Mouse (Mus musculus) hindbrain, embryonic 12.5 days (tissue): ENCODE results near the gene Bpifb5. TPM values are rescaled to one million over a fixed set of nuclear protein-coding genes. Genes with fewer than 3 reads are reported as not detected.
"Not testable (repeated sequence)": the region's sequence is repeated elsewhere in the genome, so short reads cannot be mapped to it uniquely, and the experiment has no call there.

ENCODE experiments used
- ATAC-seq: fragments of 200-750 bp; cut with Nextera tagmentation; 2 replicates; pipeline ENCODE4 v1.8.0; 2017; ENCODE audit warnings: moderate TSS enrichment; ENCODE audit not compliant: low FRiP score
- H3K27ac ChIP-seq: fragments of 300-500 bp; sonication (generic); 2 replicates; pipeline ENCODE4 v1.5.1; 2016; ENCODE audit warnings: mild to moderate bottlenecking
- H3K27me3 ChIP-seq: fragments of 300-500 bp; sonication (generic); 2 replicates; pipeline ENCODE4 v1.6.1; 2016; ENCODE audit warnings: mild to moderate bottlenecking
- H3K36me3 ChIP-seq: fragments of 300-500 bp; sonication (generic); 2 replicates; pipeline ENCODE4 v1.6.1; 2016; ENCODE audit warnings: mild to moderate bottlenecking
- H3K4me1 ChIP-seq: fragments of 300-500 bp; sonication (generic); 2 replicates; pipeline ENCODE4 v1.6.1; 2016
- H3K4me2 ChIP-seq: fragments of 300-500 bp; sonication (generic); replicated peaks from 2 replicates; pipeline ENCODE4 v1.6.1; 2016; ENCODE audit warnings: mild to moderate bottlenecking
- H3K4me3 ChIP-seq: fragments of 300-500 bp; sonication (generic); 2 replicates; pipeline ENCODE4 v1.5.1; 2016; ENCODE audit warnings: mild to moderate bottlenecking
- H3K9ac ChIP-seq: fragments of 300-500 bp; sonication (generic); 2 replicates; pipeline ENCODE4 v1.6.1; 2016; ENCODE audit warnings: mild to moderate bottlenecking, moderate library complexity
- H3K9me3 ChIP-seq: fragments of 300-500 bp; sonication (generic); replicated peaks from 2 replicates; pipeline ENCODE4 v1.6.1; 2016; ENCODE audit warnings: mild to moderate bottlenecking
- WGBS: fragments of 180-500 bp; shearing (Covaris S2); methylation state at CpG from one replicate; pipeline ENCODE4 v1.1.7; 2016; 5-methylcytosine and 5-hydroxymethylcytosine counted together
- polyA plus RNA-seq: library from polyadenylated mRNA; unstranded; fragments of >200 nt; fragmentation: Nextera tagmentation; extraction: Ambion mirVana; gene quantifications from 2 replicates; pipeline ENCODE4 v1.2.1, GENCODE M21; 2016

Bpifb5 gene
- polyA plus RNA-seq, 1 experiment from 2014 or later = 0.30 TPM

GRCm38 (mm10) chr2:154243356-154244036, 20.0 kb downstream of the Bpifb5 start:
- Histone ChIP-seq H3K9ac (no peak overlapping the region), H3K36me3 (no peaks in the 10 kb centered on the region), H3K27ac (no peak overlapping the region), H3K9me3 (no peaks in the 10 kb centered on the region), H3K4me2 (no peak overlapping the region), H3K27me3 (no peaks in the 10 kb centered on the region), H3K4me3 (no peak overlapping the region), H3K4me1 (no peaks in the 10 kb centered on the region)
- ATAC-seq = no peak
- 92% methylated on average over 10 of the region's 10 CpGs for WGBS

- ATAC-seq = no peak
- H3K9ac ChIP-seq = no peak overlapping the region
- no peak overlapping the region for H3K27ac ChIP-seq
- no peak overlapping the region for H3K4me2 ChIP-seq
- no peak overlapping the region for H3K4me3 ChIP-seq
- no peaks in the 10 kb centered on the region for H3K27me3 ChIP-seq
- H3K4me1 ChIP-seq = no peaks in the 10 kb centered on the region
- no peaks in the 10 kb centered on the region for H3K36me3 ChIP-seq
- no peaks in the 10 kb centered on the region for H3K9me3 ChIP-seq
- 98% methylated on average over 5 of the region's 5 CpGs for WGBS
These were observed 21.8 kb downstream of the Bpifb5 start for GRCm38 (mm10) chr2:154245322-154245721.

- ATAC-seq, H3K4me2 ChIP-seq, H3K27me3 ChIP-seq, H3K9ac ChIP-seq, H3K4me1 ChIP-seq, H3K4me3 ChIP-seq, H3K9me3 ChIP-seq, H3K27ac ChIP-seq, H3K36me3 ChIP-seq: not testable (repeated sequence)
- 95% methylated on average over 2 of the region's 4 CpGs for WGBS
These were observed 31.7 kb downstream of the Bpifb5 start for GRCm38 (mm10) chr2:154255254-154255653.

GRCm38 (mm10) chr2:154255770-154256169, 32.2 kb downstream of the Bpifb5 start:
- Histone ChIP-seq H3K27ac (no peak overlapping the region), H3K4me3 (no peak overlapping the region), H3K36me3 (no peaks in the 10 kb centered on the region), H3K4me1 (no peaks in the 10 kb centered on the region), H3K9me3 (no peaks in the 10 kb centered on the region), H3K4me2 (no peak overlapping the region), H3K27me3 (no peaks in the 10 kb centered on the region), H3K9ac (no peak overlapping the region)
- ATAC-seq = no peak
- WGBS = 76% methylated on average over 4 of the region's 4 CpGs

- H3K9ac ChIP-seq, ATAC-seq, H3K27me3 ChIP-seq, H3K9me3 ChIP-seq, H3K4me2 ChIP-seq, H3K4me1 ChIP-seq, H3K4me3 ChIP-seq, H3K36me3 ChIP-seq, H3K27ac ChIP-seq: not testable (repeated sequence)
- WGBS = 87% methylated on average over 5 of the region's 5 CpGs
These were observed 34.0 kb downstream of the Bpifb5 start, which contains the start of gene Bpifb9a for GRCm38 (mm10) chr2:154257554-154257953. TSS of gene Bpifb9a (plus strand) at chr2:154257854.

- ATAC-seq, H3K9me3 ChIP-seq, H3K27ac ChIP-seq, H3K4me1 ChIP-seq, H3K4me3 ChIP-seq, H3K9ac ChIP-seq, H3K27me3 ChIP-seq, H3K36me3 ChIP-seq, H3K4me2 ChIP-seq: not testable (repeated sequence)
- 92% methylated on average over 3 of the region's 3 CpGs for WGBS
These were observed 40.9 kb downstream of the Bpifb5 start for GRCm38 (mm10) chr2:154264397-154264796.

Other genes with a start within 250 kb of the Bpifb5 start
- gene Bpifa6, start 248.8 kb upstream of the Bpifb5 start, polyA plus RNA-seq = not detected in 2 replicates
- not detected in 2 replicates for gene Bpifa2, start 215.5 kb upstream of the Bpifb5 start, polyA plus RNA-seq
- not detected in 2 replicates for gene Bpifa3, start 93.4 kb upstream of the Bpifb5 start, polyA plus RNA-seq
- gene Bpifa1, start 80.9 kb upstream of the Bpifb5 start, polyA plus RNA-seq = not detected in 2 replicates
- gene Bpifa5, start 61.1 kb upstream of the Bpifb5 start, polyA plus RNA-seq = not detected in 2 replicates
- gene Bpifb1, start 32.9 kb upstream of the Bpifb5 start, polyA plus RNA-seq = not detected in 2 replicates
- gene Bpifb9a, start 34.1 kb downstream of the Bpifb5 start, polyA plus RNA-seq = not detected in 2 replicates
- not detected in 2 replicates for gene Bpifb9b, start 83.5 kb downstream of the Bpifb5 start, polyA plus RNA-seq
- 13.7 and 16.3 TPM in 2 replicates for gene Cdk5rap1, start 149.3 kb downstream of the Bpifb5 start, polyA plus RNA-seq
- 8.9 and 9.7 TPM in 2 replicates for gene Snta1, start 184.4 kb downstream of the Bpifb5 start, polyA plus RNA-seq
- 68.0 and 77.3 TPM in 2 replicates for gene Cbfa2t2, start 212.7 kb downstream of the Bpifb5 start, polyA plus RNA-seq